ENCODE assay signal across 8 mouse cellular contexts in the genomic region with DNA sequence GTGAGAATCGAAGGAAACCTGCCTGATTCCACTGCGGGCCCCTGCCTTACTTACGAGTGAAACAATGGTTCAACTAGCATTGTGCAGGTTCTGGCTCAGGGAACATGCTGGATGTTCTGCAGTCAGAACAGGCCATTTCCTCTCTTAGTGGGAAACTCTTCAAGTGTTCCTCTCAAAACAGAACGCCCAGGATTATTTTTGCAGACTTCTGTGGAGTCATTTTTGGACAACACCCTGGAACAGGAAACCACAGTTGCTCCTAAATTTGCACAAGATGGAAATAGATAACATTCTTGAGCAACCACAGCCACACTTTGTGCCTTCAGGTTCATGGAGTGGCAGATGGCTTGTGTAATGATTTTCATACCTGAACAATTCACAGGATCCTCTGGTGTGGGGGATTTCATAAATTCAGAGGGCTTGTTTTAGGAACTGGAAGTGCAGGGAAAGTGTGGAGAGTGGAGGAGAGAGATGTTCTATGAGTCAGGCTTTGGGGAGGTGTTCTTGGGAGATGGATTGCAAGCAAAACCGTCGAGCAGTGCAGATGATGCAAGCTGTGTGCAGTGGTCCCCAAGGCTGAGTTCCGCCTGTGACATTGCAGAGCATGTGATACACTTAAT.
A peak's percentile ranks its signal among the peaks of the same experiment; 100 is the strongest.
DNase-seq lines count a peak whose midpoint lies in the region; ATAC-seq lines count a peak whose summit lies in the region.

No protein-coding gene starts in this region.

- H3K27me3 ChIP-seq in kidney, embryonic 14.5 days (ENCODE audit: control insufficient read depth, insufficient read depth, low read length), result no peaks in the 10 kb centered on the region
- no peaks in the 10 kb centered on the region for H3K27me3 ChIP-seq in heart, embryonic 15.5 days

- no peak overlapping the region for H3K4me3 ChIP-seq in kidney, embryonic 14.5 days (ENCODE audit: low read length)
- H3K4me3 ChIP-seq in heart, embryonic 15.5 days, result no peak overlapping the region

- H3K9me3 ChIP-seq in kidney, embryonic 14.5 days (ENCODE audit: control insufficient read depth, low read length), result no peaks in the 10 kb centered on the region
- H3K9me3 ChIP-seq in heart, embryonic 15.5 days (replicated peaks), result no peaks in the 10 kb centered on the region

- ATAC-seq in kidney, embryonic 14.5 days (ENCODE audit: low FRiP score, low TSS enrichment), result no peak
- 0 out of 2 replicates have a peak, but pooled peaks have one; percentile 14 for ATAC-seq in heart, embryonic 15.5 days (replicated peaks; ENCODE audit: insufficient number of reproducible peaks, insufficient read depth, low FRiP score, low read depth)
- ATAC-seq in megakaryocyte-erythroid progenitor cell, adult 5-6 weeks (replicated peaks; ENCODE audit: low FRiP score, low TSS enrichment, poor library complexity, severe bottlenecking), result no peak

- H3K36me3 ChIP-seq in kidney, embryonic 14.5 days (ENCODE audit: control insufficient read depth, insufficient read depth, low read length), result no peaks in the 10 kb centered on the region
- H3K36me3 ChIP-seq in heart, embryonic 15.5 days, result no peaks in the 10 kb centered on the region

- intact Hi-C loops in left cerebral cortex, postnatal 36 days (cut with DNase I), result loop anchor here (5.0 to 10.0 kb wide), 2 partner anchors 254 to 324 kb away; no protein-coding TSS in a partner anchor

- 72% methylated on average over 7 of the region's 7 CpGs for WGBS in kidney, embryonic 14.5 days
- WGBS in heart, embryonic 15.5 days, result 58% methylated on average over 7 of the region's 7 CpGs

- H3K4me1 ChIP-seq in kidney, embryonic 14.5 days (ENCODE audit: control insufficient read depth, insufficient read depth, low read length), result 0 out of 2 replicates have a peak, but pooled peaks cover 5% of the 10 kb centered on the region
- peaks cover 5% of the 10 kb centered on the region; the same call in 1 of the 2 replicates for H3K4me1 ChIP-seq in heart, embryonic 15.5 days (replicated peaks)

- no peak overlapping the region for H3K9ac ChIP-seq in kidney, embryonic 14.5 days (ENCODE audit: low read depth, low read length)
- no peak overlapping the region for H3K9ac ChIP-seq in heart, embryonic 15.5 days

- H3K27ac ChIP-seq in kidney, embryonic 14.5 days (ENCODE audit: low read depth, low read length), result no peak overlapping the region
- H3K27ac ChIP-seq in heart, embryonic 15.5 days, result no peak overlapping the region

- no peak overlapping the region for H3K4me2 ChIP-seq in kidney, embryonic 14.5 days (replicated peaks; ENCODE audit: low read depth, low read length)
- no peak overlapping the region for H3K4me2 ChIP-seq in heart, embryonic 15.5 days

- DNase-seq in kidney, adult 11 months, result peak; percentile 45
- DNase-seq in ZHBTc4 (ENCODE audit: low read depth, low spot score), result peak; percentile 9
- peak; percentile 54 for DNase-seq in left cerebral cortex, postnatal 36 days (ENCODE audit: low spot score in 2 of 2)
- DNase-seq in cerebellum, adult 18-20 months, result no peak
- no peak for DNase-seq in yolk sac, embryonic 10.5 days (ENCODE audit: low spot score)

Comparison
In these comparisons a context has a peak if more than half of its experiments do, and no peak if none do; other contexts are left out.
1. DNase-seq: peak in kidney, adult 11 months (single experiment), ZHBTc4 (single experiment) and left cerebral cortex, postnatal 36 days (2 of 2); none in cerebellum, adult 18-20 months (0 of 2) and yolk sac, embryonic 10.5 days (single experiment).